Mouse (Mus musculus) neural tube, embryonic 14.5 days (tissue): Measurements from ENCODE around the gene Dmrtc2. TPM values are rescaled to one million over a fixed set of nuclear protein-coding genes. Genes with fewer than 3 reads are reported as not detected.
"Not testable (repeated sequence)": the region's sequence is repeated elsewhere in the genome, so short reads cannot be mapped to it uniquely, and the experiment has no call there.

ENCODE experiments used
- ATAC-seq: fragments of 200-750 bp; cut with Nextera tagmentation; 2 replicates; pipeline ENCODE4 v1.8.0; 2017; ENCODE audit warnings: low read depth, mild to moderate bottlenecking, moderate TSS enrichment, moderate library complexity
- H3K27ac ChIP-seq: fragments of 300-500 bp; sonication (generic); 2 replicates; pipeline ENCODE4 v1.5.1; 2014; ENCODE audit warnings: low read depth, mild to moderate bottlenecking, control low read depth, low read length, moderate library complexity, mixed read lengths
- H3K27me3 ChIP-seq: fragments of 300-500 bp; sonication (generic); 2 replicates; pipeline ENCODE4 v1.6.1; 2014; ENCODE audit warnings: low read length; ENCODE audit not compliant: control insufficient read depth, insufficient read depth
- H3K36me3 ChIP-seq: fragments of 300-500 bp; sonication (generic); 2 replicates; pipeline ENCODE4 v1.6.1; 2014; ENCODE audit warnings: low read length, mixed read lengths; ENCODE audit not compliant: control insufficient read depth, insufficient read depth
- H3K4me1 ChIP-seq: fragments of 300-500 bp; sonication (generic); 2 replicates; pipeline ENCODE4 v1.6.1; 2014; ENCODE audit warnings: low read length; ENCODE audit not compliant: control insufficient read depth, insufficient read depth
- H3K4me2 ChIP-seq: fragments of 300-500 bp; sonication (generic); 2 replicates; pipeline ENCODE4 v1.6.1; 2014; ENCODE audit warnings: mild to moderate bottlenecking, low read depth, low read length, control low read depth
- H3K4me3 ChIP-seq: fragments of 300-500 bp; sonication (generic); 2 replicates; pipeline ENCODE4 v1.5.1; 2014; ENCODE audit warnings: low read depth, low read length, control low read depth, mixed read lengths
- H3K9ac ChIP-seq: fragments of 300-500 bp; sonication (generic); replicated peaks from 2 replicates; pipeline ENCODE4 v1.6.1; 2014; ENCODE audit warnings: low read depth, mild to moderate bottlenecking, control low read depth, low read length, mixed read lengths
- H3K9me3 ChIP-seq: fragments of 300-500 bp; sonication (generic); 2 replicates; pipeline ENCODE4 v1.6.1; 2016; ENCODE audit warnings: low read length; ENCODE audit not compliant: control insufficient read depth
- WGBS: fragments of 180-500 bp; shearing (Covaris S2); extraction: QIAGEN DNeasy Blood & Tissue Kit; methylation state at CpG from one replicate; pipeline ENCODE4 v1.1.7; 2014; 5-methylcytosine and 5-hydroxymethylcytosine counted together
- polyA plus RNA-seq: library from polyadenylated mRNA; unstranded; fragments of >200 nt; fragmentation: Nextera tagmentation; extraction: Ambion mirVana; gene quantifications from 2 replicates; pipeline ENCODE4 v1.2.1, GENCODE M21; 2014

Dmrtc2 gene
- 0.22 TPM in 1 of 2 replicates, not detected in the other for polyA plus RNA-seq

DNA sequence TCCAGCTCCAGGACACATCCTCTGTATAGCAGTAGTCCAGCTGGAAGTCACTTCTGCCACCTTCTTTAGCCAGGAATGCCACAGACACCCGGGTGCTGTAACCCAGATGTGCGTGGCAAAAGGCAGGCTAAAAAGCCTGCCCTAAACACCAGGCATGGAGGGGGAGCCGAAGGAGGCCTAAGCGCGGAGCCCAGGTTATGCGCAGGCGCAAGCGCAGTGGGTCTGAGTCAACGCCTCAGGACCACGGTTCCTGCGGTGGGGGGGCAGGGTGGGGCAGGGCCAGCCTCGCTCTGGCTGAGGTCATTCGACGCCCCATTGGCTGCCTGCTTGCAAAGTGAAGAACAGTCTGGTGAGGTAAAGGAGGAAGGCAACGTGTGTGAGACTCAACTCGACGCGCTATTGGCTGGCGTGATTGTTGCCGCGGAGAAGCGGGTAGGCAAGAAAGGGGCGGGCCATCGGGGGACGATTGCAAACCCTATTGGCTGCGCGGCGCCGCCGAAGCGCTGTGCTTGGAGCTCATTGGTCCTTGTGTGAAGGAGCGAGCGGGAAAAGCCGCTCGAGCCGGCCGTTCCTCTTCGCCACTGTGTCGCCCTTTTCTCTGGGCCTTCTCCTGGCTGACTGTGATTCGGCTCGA lies at the start of gene Dmrtc2, which contains the start of gene Lypd4:
Gene Dmrtc2 (plus strand): TSS at position 526 of the 634 bp plus-strand sequence.
Gene Lypd4 (minus strand): TSS at position 410 of the 634 bp plus-strand sequence.
- no peaks in the 10 kb centered on the region for H3K36me3 ChIP-seq
- no peak within 1 kb of the TSS for H3K27ac ChIP-seq
- 56% methylated on average over 41 of the region's 41 CpGs for WGBS
- no peak within 1 kb of the TSS for H3K4me2 ChIP-seq
- no peaks in the 10 kb centered on the region for H3K4me1 ChIP-seq
- H3K9me3 ChIP-seq = no peaks in the 10 kb centered on the region
- no peak within 1 kb of the TSS for H3K4me3 ChIP-seq
- H3K9ac ChIP-seq = no peak within 1 kb of the TSS
- 0 out of 2 replicates have a peak, but pooled peaks have one; percentile 34 for ATAC-seq
- no peaks in the 10 kb centered on the region for H3K27me3 ChIP-seq

DNA sequence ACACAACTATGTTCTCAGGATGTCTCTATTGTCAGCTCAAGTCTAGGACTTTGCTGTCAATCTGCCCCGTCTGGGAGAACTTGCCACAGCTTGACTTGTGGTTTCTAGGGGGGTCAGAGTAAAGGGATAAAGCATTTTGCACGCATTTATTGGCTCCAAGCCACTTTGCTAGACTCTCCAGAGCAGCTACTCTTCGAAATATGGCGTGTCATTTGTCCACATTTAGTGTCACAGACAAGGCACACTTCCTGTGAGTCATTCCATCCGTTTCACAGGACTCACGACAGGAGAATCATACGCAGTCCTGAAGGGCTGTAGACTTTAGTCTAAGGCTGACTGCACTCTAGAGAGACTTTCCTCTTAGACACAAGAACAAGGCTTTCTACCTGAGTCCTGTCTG lies 45.4 kb upstream of the Dmrtc2 start:
- Histone ChIP-seq H3K9me3 (no peaks in the 10 kb centered on the region), H3K4me3 (no peak overlapping the region), H3K4me1 (no peaks in the 10 kb centered on the region), H3K4me2 (no peak overlapping the region), H3K9ac (no peak overlapping the region), H3K36me3 (no peaks in the 10 kb centered on the region), H3K27ac (no peak overlapping the region), H3K27me3 (no peaks in the 10 kb centered on the region)
- ATAC-seq = no peak
- 84% methylated on average over 7 of the region's 7 CpGs for WGBS

DNA sequence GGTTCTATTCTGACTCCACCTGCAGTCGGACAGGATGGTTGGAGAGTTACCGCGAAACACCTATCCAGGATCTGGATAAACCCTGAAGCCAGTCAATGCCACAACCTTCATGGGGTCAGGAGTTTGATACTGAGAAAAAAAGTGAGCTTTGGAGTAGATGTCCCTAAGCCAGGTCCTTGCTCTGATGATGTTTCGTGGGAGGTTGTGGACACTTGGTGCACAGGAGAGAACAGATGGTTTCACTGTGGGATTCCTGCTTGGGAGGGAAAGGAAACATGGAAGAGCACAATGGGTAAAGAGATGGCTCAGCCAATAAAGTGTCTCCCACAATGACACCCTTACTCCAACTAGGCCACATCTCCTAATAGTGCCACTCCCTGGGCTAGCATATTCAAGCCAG lies 42.7 kb upstream of the Dmrtc2 start:
- 94% methylated on average over 4 of the region's 4 CpGs for WGBS
- ATAC-seq = no peak
- Histone ChIP-seq H3K27ac (no peak overlapping the region), H3K9me3 (no peaks in the 10 kb centered on the region), H3K36me3 (no peaks in the 10 kb centered on the region), H3K9ac (no peak overlapping the region), H3K27me3 (no peaks in the 10 kb centered on the region), H3K4me3 (no peak overlapping the region), H3K4me2 (no peak overlapping the region), H3K4me1 (no peaks in the 10 kb centered on the region)

DNA sequence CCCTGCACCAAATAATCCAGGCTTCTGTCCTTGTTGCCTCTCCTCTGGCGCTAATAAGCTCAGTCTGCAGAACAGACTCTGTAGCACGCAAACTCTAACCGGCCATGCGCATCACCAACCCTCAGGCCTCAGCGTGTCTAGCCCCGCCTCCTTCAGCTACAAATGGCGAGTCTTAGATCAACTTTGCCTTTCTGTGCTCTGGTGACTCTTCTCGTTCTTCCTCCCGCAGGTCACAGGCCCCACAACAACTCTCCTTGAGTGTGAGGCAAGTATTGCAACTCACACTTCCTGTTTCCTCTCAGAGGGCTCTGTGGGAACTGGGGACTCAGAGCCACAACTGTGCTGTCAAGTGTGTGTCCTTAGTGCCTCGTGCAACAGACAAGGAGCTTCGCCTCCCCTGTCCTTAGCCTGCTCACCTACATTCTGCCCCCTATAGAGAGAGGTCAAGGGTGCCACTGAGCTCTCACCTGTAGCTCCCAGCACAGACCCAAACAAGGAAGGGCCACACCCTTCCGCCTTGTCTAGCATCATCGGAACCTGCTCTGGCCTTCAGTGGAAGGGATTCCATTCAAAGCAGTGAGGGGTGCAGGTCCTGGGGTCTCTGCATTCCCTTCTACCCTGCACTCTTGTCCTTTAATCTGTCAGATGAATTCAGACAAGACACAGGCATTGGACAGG lies 31.0 kb upstream of the Dmrtc2 start:
- not testable (repeated sequence) for ATAC-seq, H3K9ac ChIP-seq, H3K27me3 ChIP-seq, H3K9me3 ChIP-seq, H3K4me1 ChIP-seq, H3K4me2 ChIP-seq, H3K4me3 ChIP-seq, H3K36me3 ChIP-seq, H3K27ac ChIP-seq
- WGBS = 71% methylated on average over 11 of the region's 13 CpGs

DNA sequence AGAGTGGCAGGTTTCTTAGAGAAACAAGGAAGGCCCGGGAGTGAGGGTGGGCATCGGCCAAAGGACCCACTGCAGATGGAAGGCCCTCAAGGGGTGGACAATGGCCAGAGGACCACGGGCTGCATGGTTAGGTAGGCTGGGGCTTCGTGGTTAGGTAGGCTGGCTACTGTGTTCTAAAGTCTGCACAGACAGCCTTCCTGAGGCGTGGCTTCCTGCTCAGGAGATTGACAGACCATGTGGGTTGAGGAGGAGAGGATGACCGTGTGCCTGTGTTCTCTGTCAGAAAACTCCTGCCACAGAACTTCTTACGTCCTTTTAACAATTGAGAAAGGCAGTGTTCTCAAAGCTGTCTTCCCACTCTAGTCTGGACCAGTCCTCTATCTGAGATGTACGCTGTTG lies 30.4 kb upstream of the Dmrtc2 start:
- Histone ChIP-seq H3K4me3 (no peak overlapping the region), H3K36me3 (no peaks in the 10 kb centered on the region), H3K27ac (no peak overlapping the region), H3K9me3 (no peaks in the 10 kb centered on the region), H3K4me2 (no peak overlapping the region), H3K4me1 (no peaks in the 10 kb centered on the region), H3K27me3 (no peaks in the 10 kb centered on the region), H3K9ac (no peak overlapping the region)
- no peak for ATAC-seq
- WGBS = 88% methylated on average over 8 of the region's 8 CpGs

DNA sequence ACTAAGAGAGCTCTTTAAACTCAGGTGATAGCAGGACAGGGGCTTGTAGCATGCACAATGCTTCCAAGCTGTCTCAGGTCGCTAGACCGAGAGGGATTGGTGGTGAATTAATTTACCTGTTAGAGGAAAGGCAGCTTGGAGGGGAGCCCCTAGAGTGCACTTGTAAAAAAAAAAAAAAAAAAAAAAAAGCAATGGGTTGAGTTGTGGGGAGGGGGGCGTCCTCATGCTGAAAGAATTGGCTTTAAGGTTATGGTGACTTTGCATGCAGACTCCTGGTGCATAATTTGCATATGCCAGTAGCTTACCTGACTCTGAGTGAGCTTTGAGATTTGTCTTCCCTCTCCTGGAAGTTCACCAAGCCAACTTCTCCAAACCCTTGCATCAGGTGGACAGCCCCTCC lies 29.5 kb upstream of the Dmrtc2 start:
- Histone ChIP-seq H3K4me3 (no peak overlapping the region), H3K9me3 (no peaks in the 10 kb centered on the region), H3K9ac (no peak overlapping the region), H3K4me2 (no peak overlapping the region), H3K4me1 (no peaks in the 10 kb centered on the region), H3K27me3 (no peaks in the 10 kb centered on the region), H3K27ac (no peak overlapping the region), H3K36me3 (no peaks in the 10 kb centered on the region)
- WGBS = 58% methylated on average over 3 of the region's 3 CpGs
- ATAC-seq = no peak

DNA sequence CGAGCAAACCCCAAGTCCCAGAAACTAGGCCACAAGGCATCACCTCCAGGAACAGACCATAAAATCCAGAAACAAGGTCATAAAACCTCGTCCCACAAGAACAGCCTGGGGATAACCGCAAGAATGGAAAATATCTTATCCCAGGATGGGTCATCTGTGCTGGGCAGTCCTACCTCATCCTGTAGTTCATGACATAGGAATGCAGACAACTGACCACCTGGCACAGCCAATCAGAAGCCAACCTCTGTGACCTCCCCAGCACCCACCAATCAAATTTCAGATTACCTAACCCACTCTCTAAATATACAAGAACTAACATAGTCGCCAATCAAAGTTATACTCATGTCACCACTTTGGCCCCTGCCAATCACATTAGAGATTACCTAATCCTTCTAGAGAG lies 28.8 kb upstream of the Dmrtc2 start:
- no peaks in the 10 kb centered on the region for H3K9me3 ChIP-seq
- 54% methylated on average over 4 of the region's 4 CpGs for WGBS
- H3K4me1 ChIP-seq = no peaks in the 10 kb centered on the region
- ATAC-seq = no peak
- no peak overlapping the region for H3K4me3 ChIP-seq
- H3K36me3 ChIP-seq = no peaks in the 10 kb centered on the region
- H3K27ac ChIP-seq = no peak overlapping the region
- H3K27me3 ChIP-seq = no peaks in the 10 kb centered on the region
- H3K9ac ChIP-seq = no peak overlapping the region
- no peak overlapping the region for H3K4me2 ChIP-seq

DNA sequence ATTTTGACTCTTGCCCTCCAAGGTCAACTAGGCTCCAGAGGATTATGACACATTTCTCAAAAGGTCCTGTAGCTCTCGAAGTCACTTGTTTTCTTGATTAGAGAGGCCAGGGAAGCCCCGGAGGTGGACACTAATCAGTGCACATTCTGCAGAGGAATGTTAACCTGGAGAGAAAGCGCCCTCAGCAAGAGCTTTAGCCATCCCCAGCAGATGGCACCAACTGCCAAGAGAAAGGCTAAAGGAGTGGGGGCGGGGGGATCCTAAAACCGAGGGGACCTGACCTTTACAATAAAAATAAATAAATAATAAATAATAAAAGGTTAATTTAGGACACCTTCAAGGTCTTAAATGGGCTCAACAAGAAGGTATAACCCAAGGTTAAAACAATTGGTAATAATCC lies 25.7 kb upstream of the Dmrtc2 start:
- H3K27me3 ChIP-seq = no peaks in the 10 kb centered on the region
- 44% methylated on average over 5 of the region's 5 CpGs for WGBS
- H3K4me2 ChIP-seq = no peak overlapping the region
- no peak overlapping the region for H3K27ac ChIP-seq
- no peaks in the 10 kb centered on the region for H3K9me3 ChIP-seq
- H3K36me3 ChIP-seq = no peaks in the 10 kb centered on the region
- no peak for ATAC-seq
- H3K4me3 ChIP-seq = no peak overlapping the region
- H3K4me1 ChIP-seq = no peaks in the 10 kb centered on the region
- no peak overlapping the region for H3K9ac ChIP-seq

DNA sequence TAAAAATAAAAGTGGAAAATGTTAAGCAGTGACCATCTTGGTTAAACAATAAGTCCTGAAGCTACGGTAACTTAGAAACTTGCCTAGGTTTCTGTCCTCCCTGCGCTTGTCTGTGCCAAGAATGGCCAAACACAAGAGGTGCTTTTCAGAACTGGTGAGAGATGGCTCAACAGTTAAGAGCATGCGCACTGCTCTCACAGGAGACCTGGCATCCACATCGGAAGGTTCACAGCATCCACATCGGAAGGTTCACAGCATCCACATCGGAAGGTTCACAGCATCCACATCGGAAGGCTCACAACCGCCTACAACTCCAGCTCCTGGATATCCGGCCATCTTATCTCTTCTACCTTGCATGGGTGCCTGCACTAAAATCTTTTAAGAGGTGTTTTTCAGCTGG lies 24.7 kb upstream of the Dmrtc2 start:
- Histone ChIP-seq H3K4me1 (no peaks in the 10 kb centered on the region), H3K4me2 (no peak overlapping the region), H3K9ac (no peak overlapping the region), H3K27me3 (no peaks in the 10 kb centered on the region), H3K9me3 (no peaks in the 10 kb centered on the region), H3K36me3 (no peaks in the 10 kb centered on the region), H3K27ac (no peak overlapping the region), H3K4me3 (no peak overlapping the region)
- no peak for ATAC-seq
- WGBS = 84% methylated on average over 9 of the region's 9 CpGs
